Mouse (Mus musculus) olfactory bulb, adult 2 months (tissue): ENCODE data around the gene Hcn2.

Experiments
- CTCF ChIP-seq: fragments of 200-500 bp; IDR thresholded peaks from 2 replicates; pipeline ENCODE4 v1.5.1; 2012; ENCODE audit warnings: low read depth, mild to moderate bottlenecking, low read length, moderate library complexity; ENCODE audit not compliant: insufficient read depth
- POLR2A ChIP-seq: fragments of 200-500 bp; IDR thresholded peaks from 2 replicates; pipeline ENCODE4 v1.6.1; 2012; ENCODE audit warnings: mild to moderate bottlenecking, low read depth, low read length, moderate library complexity; ENCODE audit not compliant: insufficient read depth

DNA sequence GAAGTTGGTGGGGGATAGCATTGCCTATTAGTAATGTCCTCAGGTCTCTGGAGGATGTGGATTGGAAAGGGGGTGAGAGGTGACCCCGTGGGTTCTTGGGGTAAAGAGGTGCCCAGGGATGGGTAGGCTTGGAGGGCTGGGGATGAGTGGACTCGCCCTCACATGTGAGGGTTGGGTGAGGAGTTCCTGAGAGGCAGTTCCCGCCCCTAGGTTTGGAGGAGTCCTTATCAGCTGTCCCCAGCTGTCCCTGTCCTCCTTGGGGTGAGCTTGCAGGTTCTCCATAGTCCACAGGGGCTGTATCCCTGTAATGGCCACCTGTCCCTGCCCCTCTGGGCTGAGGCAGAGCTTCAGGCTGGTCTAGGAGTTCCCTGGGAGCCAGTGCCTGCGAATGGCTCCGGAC is 10.5 kb upstream of the Hcn2 start:
- TF ChIP-seq POLR2A (no peak), CTCF (no peak)
